Mouse (Mus musculus): ENCODE data around the gene Acer2.
A peak's percentile ranks its signal among the peaks of the same experiment; 100 is the strongest.
"Not testable (repeated sequence)": the region's sequence is repeated elsewhere in the genome, so short reads cannot be mapped to it uniquely, and the experiment has no call there.

Acer2 gene

DNA sequence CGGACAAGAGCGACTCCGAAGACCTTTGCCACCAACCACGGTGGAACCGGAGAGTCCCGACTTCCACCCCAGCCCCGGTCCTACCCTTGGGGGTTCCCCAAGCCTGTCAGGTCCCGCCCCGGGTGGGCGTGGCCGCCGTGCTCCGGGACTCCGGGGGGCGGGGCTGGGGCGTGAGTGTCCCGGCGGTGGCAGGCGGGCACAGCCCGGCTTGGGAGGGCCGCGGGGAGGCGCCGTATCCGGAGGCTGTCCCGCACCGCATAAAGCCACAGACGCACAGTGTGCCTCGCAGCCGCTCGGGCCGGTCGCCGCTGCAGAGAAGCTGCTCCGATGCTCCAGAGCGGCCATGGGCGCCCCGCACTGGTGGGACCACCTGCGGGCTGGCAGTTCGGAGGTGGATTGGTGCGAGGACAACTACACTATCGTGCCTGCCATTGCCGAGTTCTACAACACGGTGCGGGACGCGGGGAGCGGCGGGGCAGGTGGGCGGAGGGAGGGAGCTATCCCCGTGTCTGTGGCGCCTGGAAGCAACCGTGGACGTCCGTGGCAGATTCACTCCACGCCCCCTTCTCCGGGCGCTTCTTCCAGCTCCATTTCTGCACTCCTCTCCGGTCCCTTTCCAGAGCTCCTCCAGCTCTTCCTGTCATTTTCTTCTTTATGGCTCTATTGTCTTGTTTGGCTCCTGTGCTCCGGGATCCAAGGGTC lies at the start of gene Acer2:
TSS of gene Acer2 (plus strand) at position 251 of the 702 bp plus-strand sequence.
- DNase-seq (ENCODE audit: low read depth), result peak; percentile 57

- no peak for DNase-seq (ENCODE audit: low read depth)
These were observed 49.1 kb upstream of the Acer2 start for GRCm38 (mm10) chr4:86825143-86825542.

- no peak for DNase-seq (ENCODE audit: low read depth)
These were observed 42.3 kb upstream of the Acer2 start for GRCm38 (mm10) chr4:86831896-86832295.

GRCm38 (mm10) chr4:86841141-86841540 lies 33.1 kb upstream of the Acer2 start:
- not testable (repeated sequence) for DNase-seq (ENCODE audit: low read depth)

GRCm38 (mm10) chr4:86845384-86845783 lies 28.8 kb upstream of the Acer2 start:
- DNase-seq (ENCODE audit: low read depth), result no peak

GRCm38 (mm10) chr4:86847246-86847645 lies 26.9 kb upstream of the Acer2 start:
- DNase-seq (ENCODE audit: low read depth), result no peak

GRCm38 (mm10) chr4:86851331-86851730 lies 22.9 kb upstream of the Acer2 start:
- DNase-seq (ENCODE audit: low read depth), result no peak

DNA sequence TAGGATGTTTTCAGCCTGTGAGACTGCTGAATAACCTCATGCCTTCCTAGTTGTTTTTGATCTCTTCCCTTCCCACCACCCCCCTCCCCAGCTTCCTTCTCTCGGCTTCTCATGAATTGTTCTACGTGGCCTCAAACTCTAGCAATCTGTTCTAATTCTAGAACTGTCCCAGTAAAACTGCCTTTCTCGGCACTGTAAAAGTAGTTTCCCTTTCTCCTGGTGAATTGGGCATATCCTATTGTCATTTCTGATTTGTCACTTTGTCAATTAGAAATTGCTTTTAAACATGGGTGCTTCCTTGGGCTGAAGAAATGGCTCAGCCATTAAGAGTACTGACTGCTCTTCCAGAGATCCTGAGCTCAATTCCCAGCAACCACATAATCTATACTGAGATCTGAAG lies 22.2 kb upstream of the Acer2 start:
- DNase-seq (ENCODE audit: low read depth), result no peak

GRCm38 (mm10) chr4:86852813-86853590 lies 21.2 kb upstream of the Acer2 start:
- peak; percentile 62 for DNase-seq (ENCODE audit: low read depth)

DNA sequence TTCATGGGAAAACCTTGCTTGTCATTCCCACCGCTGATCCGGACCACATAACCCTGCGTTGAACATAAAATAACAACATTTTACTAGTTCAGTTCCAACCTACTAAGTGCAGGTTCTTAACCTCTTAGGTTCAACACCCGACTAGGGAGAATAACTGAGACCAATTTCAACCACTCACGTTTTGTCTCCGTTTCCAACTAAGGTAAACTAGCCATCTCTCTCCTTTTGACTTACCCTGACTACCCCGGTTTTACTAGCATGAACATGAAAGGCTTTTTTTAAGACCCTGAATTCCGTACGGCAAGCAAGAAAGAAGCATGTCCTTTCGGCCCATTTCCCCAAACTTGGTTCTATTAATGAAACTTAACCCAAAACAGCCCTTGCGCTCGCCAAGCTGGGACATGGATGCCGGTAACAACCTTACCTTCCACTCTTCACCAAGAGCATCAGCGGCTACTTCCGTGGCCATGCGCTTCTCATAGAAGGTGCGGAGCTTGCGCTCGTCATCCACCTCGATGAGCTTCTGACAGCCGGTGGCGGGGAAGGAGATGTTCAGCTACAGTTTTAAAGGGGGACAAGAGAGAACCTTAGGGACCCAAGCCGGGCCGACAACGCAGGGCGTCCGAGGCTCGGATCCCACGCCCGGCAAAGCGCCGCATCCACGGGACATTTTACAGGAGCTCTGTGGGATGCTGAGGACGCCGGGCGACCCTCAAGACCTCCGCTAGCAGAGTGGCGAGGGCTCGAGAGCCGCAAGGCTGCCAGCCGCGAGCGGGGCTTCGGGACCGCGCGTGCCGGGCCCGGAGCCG lies 17.7 kb upstream of the Acer2 start:
- peak; percentile 41 for DNase-seq (ENCODE audit: low read depth)

GRCm38 (mm10) chr4:86857113-86858069 lies 16.8 kb upstream of the Acer2 start, which contains the start of gene Rps6:
TSS of gene Rps6 (minus strand) at chr4:86857412.
- peak; percentile 100 for DNase-seq (ENCODE audit: low read depth)

DNA sequence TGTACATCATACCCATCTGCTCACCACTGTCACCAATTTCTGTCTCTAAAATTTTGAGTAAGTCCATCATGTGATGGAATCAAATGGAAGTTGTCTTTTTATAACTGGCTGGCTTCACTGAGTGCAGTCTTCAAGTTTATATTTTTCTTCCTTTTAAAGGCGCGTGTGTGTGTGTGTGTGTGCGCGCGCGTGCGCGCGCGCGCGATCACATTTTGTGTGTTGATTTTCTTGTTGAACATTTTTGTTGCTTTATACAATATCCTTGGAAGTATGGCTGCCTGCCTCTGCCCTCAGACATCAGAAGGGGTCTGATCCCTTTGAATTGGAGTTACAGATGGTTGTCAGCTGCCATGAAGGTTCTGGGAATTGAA lies 16.1 kb upstream of the Acer2 start:
- peak; percentile 25 for DNase-seq (ENCODE audit: low read depth)

- peak; percentile 34 for DNase-seq (ENCODE audit: low read depth)
These were observed 10.1 kb upstream of the Acer2 start for GRCm38 (mm10) chr4:86864087-86864486.

DNA sequence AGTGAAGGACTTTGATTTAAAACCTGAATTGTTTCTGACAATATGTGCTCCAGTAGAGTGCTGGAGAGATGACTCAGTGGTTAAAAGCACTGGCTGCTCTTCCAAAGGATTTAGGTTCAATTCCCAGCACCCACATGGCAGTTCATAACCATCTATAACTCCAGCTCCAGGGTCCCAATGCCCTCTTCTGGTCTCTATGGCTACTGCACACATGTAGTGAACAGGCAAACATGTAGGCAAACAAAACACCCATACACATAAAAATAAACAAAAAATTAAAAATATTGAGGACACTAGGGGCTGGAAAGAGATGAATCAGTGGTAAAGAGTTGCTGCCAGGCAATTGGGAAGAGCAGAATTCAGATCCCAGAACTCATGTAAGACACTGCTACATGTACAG lies 2.2 kb upstream of the Acer2 start:
- DNase-seq (ENCODE audit: low read depth), result no peak

GRCm38 (mm10) chr4:86873072-86873471 lies 1.1 kb upstream of the Acer2 start:
- DNase-seq (ENCODE audit: low read depth), result no peak

GRCm38 (mm10) chr4:86879477-86879876 lies 5.3 kb downstream of the Acer2 start:
- DNase-seq (ENCODE audit: low read depth), result no peak

DNA sequence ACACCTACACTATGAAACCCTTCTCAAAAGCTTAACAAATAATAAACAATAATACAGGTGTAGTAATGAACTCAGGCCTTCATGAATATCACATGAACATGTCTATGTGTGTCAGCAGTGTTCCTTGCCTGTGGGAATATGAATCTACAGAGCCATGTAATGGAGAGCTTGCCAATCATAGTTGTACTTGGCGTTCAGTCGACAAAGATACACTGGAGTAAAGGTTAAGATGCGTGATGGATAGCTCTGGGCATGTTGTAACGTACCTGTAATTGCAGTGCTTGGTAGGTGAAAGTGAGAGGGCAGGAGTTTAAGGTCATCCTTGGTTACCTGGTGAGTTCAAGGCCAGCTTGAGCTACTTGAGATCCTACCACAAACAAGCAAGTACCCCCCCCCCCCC lies 7.0 kb downstream of the Acer2 start:
- DNase-seq (ENCODE audit: low read depth), result no peak

DNA sequence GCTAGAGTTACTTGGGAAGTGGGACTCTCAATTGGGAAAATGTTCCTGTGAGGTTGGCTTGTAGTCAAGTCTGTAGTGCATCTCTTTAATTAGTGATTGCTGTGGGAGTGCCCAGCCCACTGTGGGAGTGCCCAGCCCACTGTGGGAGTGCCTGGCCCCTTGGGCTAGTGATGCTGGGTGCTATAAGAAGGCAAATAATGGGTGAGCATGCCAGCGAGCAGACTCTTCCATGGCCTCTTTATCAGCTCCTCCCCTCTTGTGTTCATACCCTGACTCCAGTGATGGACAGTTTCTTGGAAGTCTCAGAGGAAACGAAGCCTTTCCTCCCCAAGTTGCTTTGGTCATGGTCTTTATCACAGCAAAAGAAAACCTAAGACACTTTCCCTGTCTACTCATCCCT lies 8.2 kb downstream of the Acer2 start:
- DNase-seq (ENCODE audit: low read depth), result no peak

GRCm38 (mm10) chr4:86884945-86885344 lies 10.7 kb downstream of the Acer2 start:
- DNase-seq (ENCODE audit: low read depth), result peak; percentile 36

- DNase-seq (ENCODE audit: low read depth), result no peak
These were observed 11.6 kb downstream of the Acer2 start for GRCm38 (mm10) chr4:86885790-86886159.

GRCm38 (mm10) chr4:86886160-86886878 lies 12.1 kb downstream of the Acer2 start:
- no peak for DNase-seq (ENCODE audit: low read depth)

Measured in NIH3T3 (cell line).